Mouse (Mus musculus): ENCODE data around the gene Klra5.

DNA sequence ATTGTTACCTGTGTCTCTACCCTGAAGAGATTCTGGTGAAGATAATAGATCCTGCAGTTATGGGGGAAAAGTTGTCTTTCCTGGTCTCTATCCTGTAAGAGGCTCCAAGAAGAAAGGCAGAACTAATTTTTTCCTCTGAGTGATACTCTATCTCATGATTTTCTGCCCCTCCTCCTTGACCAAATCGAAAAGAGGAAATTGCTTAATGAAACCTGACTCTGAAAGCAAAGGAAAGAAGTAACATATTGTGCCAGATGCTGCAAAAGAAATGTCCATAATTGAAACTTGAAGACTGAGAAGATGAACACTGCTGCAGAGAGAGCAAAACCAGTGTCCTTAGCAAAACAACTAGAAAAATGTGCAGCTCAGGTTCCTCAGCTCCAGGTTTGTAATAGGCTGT, 40.9 kb downstream of the Klra5 start, which contains the start of gene Klra17:
- TF ChIP-seq CTCF (IDR thresholded peaks at IDR 0.05; ENCODE audit: low read depth, low read length) (no peak), POLR2A (IDR thresholded peaks at IDR 0.05; ENCODE audit: borderline replicate concordance, low read depth, low read length) (no peak)
